Mouse (Mus musculus): ENCODE results near the gene Arsg.

Gene Arsg

DNA sequence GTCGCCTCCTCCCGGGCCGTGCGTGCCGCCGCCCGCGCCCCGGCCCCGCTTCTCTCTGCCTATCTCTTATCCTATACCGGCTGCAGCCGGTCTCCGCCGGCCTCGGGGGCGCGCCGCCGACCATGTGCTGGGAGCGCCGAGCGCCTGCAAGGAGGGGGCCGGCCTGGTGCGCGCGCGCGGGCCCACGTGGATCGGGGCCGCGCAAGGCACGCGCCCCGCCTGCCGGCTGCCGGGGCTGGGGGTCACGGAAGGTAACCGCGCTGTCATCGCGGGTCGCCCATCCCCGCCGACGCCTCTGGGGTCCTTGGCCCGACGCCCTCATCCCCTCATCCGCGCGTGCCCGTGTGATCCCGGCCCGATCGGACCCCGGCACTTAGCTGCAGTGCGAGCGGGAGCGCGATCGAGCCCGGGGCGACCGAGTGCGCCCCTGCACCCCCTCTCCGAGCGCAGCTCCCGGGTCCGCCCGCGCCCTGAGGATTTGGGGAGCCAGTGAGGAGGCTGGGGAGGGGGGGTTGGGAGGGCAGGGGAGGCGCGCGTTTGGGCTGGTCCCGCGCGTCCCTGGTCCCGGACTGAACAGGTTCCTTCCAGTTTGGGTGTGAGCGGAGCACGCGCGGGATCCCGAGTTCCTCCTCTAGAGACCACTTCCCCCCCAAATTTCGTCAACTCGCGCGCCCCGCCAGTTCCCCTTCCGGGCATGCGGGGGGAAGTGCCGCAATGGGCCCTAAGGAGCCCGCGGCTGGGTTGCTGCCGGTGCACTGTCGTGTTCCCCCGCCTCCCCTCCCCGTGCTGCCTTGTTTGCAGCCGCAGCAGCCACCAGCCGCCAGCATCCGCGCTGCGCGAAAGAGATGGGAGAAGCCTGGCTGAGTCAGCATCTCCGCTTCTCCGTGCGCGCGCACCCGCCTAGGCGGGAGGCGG lies at the start of gene Arsg, which contains the start of gene Slc16a6:
TSS of gene Arsg (plus strand) at position 204 of the 915 bp plus-strand sequence.
TSS of gene Slc16a6 (minus strand) at position 428 of the 915 bp plus-strand sequence.
- peak; percentile 94 for DNase-seq

DNA sequence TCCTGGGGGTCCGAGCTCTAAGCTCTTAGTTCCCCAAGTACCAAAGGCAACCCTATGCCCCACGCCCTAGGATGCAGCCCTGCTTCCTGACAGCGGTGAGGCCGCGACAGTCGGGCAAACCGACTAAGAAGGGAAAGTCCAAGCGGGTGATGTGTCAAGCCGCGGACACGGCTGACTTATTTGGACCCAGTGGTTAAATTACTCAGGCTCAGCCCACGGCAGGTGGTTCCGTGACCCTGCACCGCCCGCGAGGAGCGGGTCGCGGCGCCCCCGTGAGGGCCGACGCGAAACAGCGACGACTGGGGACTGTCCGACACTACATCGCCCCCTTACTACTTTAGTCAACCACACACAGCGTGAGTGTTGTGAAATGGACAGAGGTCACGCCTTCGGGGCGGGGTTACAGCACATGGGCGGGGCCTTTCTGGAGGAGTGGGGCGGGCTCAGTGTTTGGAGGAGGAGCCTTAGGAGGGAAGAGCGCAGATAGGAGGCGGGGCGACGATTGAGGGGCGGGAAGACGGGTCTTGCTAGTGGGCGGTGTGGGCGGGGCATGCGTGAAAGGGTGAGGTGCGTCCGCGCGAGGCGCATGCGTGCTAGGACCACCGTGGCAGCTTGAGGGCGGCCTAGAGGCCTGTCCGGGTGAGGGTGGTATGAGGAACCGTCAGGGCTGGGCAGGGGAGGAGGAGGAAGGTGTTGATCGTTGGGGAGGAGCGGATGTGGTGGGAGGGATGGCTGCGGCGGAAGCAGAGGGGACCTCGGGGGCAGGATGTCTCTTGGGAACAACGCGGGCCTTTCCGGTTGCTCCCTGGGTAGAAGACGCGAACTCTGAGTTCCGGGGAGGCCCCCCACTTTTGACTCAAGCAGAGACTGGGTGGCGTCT lies 47.5 kb upstream of the Arsg start, which contains the start of gene Amz2:
TSS of gene Amz2 (plus strand) at position 555 of the 880 bp plus-strand sequence.
- DNase-seq, result peak; percentile 99

DNA sequence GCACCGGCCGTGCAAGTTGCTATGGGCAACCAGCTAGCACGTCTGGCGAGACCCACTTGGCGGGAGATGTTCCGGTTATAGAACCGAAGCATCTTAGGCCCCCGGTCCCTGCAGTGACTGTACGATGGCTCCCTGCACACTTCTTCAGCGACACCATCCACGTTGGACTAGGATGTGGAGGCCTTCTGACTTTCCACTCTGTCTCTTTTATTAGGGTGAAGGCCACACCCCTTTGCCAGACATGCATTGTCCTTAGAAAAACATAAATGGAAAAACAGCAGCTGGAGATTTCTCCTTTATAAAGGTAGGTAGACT lies 46.9 kb upstream of the Arsg start:
- DNase-seq, result no peak

GRCm38 (mm10) chr11:109427353-109427752 lies 45.8 kb upstream of the Arsg start:
- no peak for DNase-seq

- DNase-seq, result no peak
Observed at GRCm38 (mm10) chr11:109434233-109434798, 38.9 kb upstream of the Arsg start.

- no peak for DNase-seq
Observed at GRCm38 (mm10) chr11:109436889-109437288, 36.3 kb upstream of the Arsg start.

DNA sequence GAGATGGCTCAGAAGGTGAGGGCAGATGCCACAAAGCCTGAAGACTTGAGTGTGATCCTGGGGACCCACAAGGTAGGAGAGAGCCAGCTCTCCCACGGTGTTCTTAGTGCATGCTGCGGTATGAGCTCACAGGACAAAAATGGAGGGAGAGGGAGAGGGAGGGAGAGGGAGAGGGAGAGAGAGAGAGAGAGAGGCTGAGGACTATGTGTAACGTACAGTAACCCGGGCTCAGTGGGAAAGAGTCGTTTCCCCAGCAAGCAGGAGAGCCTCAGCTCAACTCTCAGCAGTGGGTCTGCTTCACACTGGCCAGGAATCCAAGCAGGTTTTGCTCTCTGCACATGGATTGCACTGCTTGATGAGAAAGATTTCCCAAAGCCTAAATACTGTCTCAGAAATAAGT lies 34.0 kb upstream of the Arsg start:
- DNase-seq, result no peak

DNA sequence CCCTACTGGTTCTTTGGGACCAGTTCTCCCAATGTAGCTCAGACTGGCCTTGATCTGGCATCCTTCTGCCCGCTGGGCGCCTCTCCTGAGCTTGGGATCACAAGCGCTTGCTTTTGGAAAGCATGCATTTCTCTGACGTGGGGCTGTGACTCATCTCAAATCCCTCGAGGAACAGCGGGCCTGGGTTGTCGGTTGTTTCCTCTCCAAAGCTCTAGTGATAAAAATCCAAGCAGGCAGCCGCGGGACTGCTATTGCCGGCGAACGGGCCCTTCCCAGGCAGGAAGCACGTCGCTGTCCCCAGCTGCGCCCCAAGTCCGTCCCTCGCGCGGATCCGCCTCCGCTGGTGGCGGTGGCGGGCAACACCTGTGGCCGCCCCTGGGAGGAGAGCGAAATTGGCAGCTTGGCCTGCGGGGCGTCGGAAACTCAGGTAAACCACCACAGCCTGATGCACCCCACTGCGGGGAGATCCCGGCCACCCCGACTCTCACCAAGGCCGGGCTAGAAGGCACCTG lies 33.3 kb upstream of the Arsg start:
- peak; percentile 78 for DNase-seq

DNA sequence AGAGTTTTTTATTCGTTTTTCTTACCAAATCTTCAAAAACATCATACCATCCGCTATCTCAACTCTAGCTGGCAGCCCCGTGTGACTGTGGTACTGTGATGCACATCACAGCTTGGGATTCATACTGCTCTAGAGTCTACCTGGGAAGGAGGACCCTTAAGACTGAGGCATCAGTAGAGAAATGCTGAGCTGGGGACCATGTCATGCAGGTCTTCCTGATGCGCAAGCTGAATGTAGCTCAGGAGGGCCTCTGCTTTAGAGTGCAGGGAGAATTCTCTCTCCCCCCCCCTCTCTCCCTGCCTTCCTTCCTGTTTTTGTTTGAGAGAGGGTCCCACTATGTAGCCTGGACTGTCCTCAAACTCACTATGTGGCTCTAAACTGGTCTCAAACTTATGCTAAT lies 32.5 kb upstream of the Arsg start:
- no peak for DNase-seq

GRCm38 (mm10) chr11:109441119-109441518 lies 32.1 kb upstream of the Arsg start:
- DNase-seq, result peak; percentile 42

DNA sequence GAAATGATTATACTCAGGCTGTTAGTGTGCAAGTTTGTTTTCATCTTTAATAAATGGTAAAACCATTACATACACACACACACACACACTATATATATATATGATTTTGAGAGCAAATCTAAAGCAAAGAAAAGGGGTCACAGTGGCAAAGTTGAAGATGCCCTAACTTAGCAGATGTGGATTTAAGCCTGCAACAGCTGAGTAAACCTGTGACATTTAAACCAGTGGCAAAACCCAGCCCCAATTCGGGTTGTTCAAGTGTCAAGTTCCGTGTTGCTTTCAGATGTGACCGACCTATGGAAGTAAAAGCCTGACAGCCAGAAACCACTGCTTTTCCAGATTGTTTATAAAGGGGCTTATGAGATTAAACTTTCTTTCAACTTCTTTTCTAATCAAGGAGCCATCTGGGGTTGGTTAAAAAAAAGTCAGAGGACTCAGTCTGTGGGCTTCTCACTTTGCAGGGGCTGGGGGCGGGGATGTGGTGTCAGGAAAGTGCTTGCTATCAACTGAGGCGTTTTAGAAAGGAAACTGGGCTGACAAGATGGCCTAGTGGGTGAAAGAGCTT lies 30.9 kb upstream of the Arsg start:
- DNase-seq, result peak; percentile 49

DNA sequence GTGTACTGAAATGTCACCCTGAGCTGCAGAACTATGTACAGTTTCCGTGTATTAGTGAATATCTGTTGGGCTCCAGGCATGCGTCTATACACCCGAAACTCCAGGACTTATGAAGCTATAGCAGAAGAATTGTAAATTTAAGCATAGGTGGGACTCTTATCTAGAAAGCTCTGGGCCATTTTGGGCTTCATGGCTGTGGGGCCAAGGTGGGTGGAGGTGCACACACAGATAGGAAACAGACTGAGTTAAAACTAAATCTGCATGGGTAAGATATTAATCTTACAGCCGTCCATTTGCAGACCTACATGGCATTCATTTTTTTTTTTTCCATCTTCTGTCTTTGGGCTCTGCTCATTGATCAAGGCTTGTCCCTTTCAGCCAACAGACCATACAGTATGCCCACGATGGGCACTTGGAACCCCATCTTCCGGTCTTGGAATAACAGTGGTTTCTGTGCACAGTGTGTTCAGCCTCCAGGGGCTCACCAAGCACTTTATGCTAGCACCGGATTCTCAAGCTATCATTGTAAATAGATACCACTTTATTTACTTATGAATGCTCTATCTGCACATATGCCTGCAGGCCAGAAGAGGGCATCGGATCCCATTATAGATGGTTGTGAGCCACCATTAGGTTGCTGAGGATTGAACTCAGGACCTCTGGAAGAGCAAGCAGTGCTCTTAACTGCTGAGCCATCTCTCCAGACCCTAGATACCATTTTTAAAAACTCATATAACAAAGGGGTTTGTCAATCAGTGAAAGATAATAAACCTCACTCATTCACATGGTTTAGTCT lies 29.5 kb upstream of the Arsg start:
- DNase-seq, result no peak

DNA sequence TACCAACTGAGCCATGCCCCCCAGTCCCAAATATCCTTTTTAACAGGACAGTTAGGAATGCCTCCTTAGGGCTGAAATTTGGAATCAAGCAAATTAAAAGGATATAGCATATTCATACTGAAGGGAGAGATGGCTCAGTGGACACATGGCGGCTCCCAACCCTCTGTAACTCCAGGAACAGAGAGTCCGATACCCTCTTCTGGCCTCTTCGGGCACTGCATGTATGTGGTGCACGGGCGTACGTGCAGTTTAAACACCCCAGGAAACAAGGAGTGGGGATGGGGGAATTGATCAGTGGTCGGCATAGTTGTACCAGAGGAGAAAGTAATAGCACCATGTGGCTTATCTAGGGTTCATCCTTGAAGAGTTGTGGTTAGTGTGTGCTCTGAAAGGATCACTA lies 28.6 kb upstream of the Arsg start:
- peak; percentile 58 for DNase-seq

DNA sequence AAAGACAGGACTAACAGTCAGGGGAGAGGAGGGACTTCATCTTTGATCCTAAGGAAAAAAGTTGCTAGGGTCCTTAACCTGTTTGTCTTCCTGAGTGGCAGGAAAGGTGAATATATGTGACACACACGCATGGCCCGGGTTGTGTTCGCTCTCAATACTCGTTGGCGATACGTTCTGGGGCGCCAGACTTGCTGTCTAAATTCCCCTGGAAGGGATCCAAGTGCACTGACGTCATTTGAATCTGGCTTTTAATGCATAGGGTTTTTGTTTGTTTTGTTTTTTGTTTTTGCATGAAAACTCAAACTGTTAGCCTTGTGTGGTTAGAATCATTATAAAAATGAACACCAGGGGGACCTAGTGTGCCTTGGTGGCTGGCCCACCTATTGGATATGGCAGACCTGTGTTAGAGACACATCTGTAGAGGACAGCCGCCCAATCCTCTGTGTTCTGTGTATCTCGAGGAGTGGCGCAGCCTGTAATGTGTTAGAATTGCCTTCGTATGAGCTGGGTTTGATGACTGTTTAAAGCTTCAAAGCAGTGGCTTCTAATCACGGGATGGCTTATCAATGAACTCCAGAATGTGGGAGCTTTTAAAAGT lies 27.6 kb upstream of the Arsg start:
- peak; percentile 78 for DNase-seq

DNA sequence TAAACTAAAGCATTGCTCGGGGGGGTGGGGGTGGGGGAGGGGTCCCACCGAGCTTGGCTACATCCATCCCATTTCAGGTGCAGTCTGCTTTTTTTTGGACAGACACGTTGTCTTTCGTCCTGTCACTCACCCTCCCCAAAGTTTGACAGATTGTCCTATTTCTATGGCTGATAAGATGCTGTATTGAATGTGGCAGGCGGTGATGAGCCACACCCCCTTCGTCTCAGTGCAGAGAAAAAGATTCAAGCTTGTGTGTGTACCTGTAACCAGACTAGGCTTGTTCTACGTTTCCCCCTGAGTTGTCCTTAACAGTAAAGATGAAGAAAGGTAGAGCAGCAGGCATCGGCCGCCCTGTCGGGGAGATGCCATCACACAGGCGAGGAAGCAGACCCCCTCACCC lies 22.0 kb upstream of the Arsg start:
- DNase-seq, result no peak

GRCm38 (mm10) chr11:109456261-109456660 lies 16.9 kb upstream of the Arsg start:
- DNase-seq, result no peak

DNA sequence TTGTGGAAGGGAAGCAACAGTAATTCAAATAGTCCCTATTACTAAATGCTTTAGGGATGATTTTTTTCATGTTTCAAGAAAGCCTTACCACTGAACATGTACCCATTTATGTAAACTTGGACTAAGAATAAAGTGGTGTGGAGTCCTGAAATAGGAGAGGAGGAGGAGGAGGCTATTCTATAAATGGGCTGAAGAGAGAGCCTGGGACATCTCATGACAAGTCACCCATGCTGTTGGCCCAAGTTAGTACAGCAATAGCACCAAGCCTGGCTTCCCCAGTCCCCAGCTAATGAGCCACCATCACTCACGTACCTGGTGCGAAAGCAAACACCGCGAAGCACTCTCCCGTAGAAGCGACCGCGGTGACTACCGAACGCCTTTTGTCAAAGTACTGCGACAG lies 15.0 kb upstream of the Arsg start:
- DNase-seq, result no peak

GRCm38 (mm10) chr11:109460586-109460985 lies 12.6 kb upstream of the Arsg start:
- DNase-seq, result no peak

- DNase-seq, result no peak
Observed at GRCm38 (mm10) chr11:109465068-109465467, 8.1 kb upstream of the Arsg start.

- no peak for DNase-seq
Observed at GRCm38 (mm10) chr11:109466987-109467386, 6.2 kb upstream of the Arsg start.

- DNase-seq, result no peak
Observed at GRCm38 (mm10) chr11:109468133-109468532, 5.0 kb upstream of the Arsg start.

DNA sequence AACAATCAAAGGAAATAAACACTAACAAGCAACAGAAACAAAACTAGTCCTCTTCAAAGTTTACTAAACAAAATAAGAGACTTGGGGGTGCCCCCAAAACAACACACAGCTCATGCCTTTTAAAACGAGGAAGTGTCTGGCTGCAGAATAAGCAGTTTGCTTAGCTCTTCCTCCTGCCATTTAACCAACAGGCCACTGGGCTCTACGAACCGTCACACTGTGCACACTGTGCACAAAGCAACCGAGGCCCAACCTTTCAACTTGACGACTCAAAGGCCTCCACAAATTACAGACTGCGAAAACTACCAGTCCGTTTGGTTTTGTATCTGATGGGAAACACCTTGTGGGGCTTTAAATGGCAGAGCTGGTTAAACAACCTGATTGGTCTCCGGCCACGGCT lies 3.0 kb upstream of the Arsg start:
- DNase-seq, result no peak
